Mouse (Mus musculus): ENCODE data around the gene Itga3. TPM values are rescaled to one million over a fixed set of nuclear protein-coding genes. Genes with fewer than 3 reads are reported as not detected.

The Itga3 gene
- polyA plus RNA-seq, 1 experiment from 2014 or later: 16.9 TPM

- no peak overlapping the region for H3K27ac ChIP-seq
- peaks cover 39% of the 10 kb centered on the region for H3K4me1 ChIP-seq (replicated peaks; ENCODE audit: control insufficient read depth, insufficient read depth, low read length)
- ATAC-seq (ENCODE audit: low FRiP score) (0 out of 2 replicates have a peak, but pooled peaks have one; percentile 8), DNase-seq (ENCODE audit: low spot score) (no peak)
- no peak overlapping the region for H3K4me3 ChIP-seq (replicated peaks; ENCODE audit: low read length)
- H3K4me2 ChIP-seq (replicated peaks): no peak overlapping the region; the same call in 1 of the 2 replicates
- peaks cover 75% of the 10 kb centered on the region for H3K36me3 ChIP-seq (replicated peaks; ENCODE audit: control insufficient read depth, insufficient read depth)
- WGBS: 67% methylated on average over 16 of the region's 16 CpGs
- H3K9ac ChIP-seq: peak overlapping the region; percentile 13; the same call in 1 of the 2 replicates
- no peaks in the 10 kb centered on the region for H3K27me3 ChIP-seq (ENCODE audit: control insufficient read depth, insufficient read depth, low read length)
- H3K9me3 ChIP-seq (ENCODE audit: control insufficient read depth, low read length): no peaks in the 10 kb centered on the region
These were observed 78.5 kb downstream of the Itga3 start for GRCm38 (mm10) chr11:94998041-94998531.

- no peak overlapping the region for H3K4me3 ChIP-seq (replicated peaks; ENCODE audit: low read length)
- DNase-seq (ENCODE audit: low spot score): no peak
- H3K27ac ChIP-seq: no peak overlapping the region
- H3K9ac ChIP-seq: no peak overlapping the region
- peaks cover 70% of the 10 kb centered on the region for H3K36me3 ChIP-seq (replicated peaks; ENCODE audit: control insufficient read depth, insufficient read depth)
- 67% methylated on average over 5 of the region's 5 CpGs for WGBS
- no peak for ATAC-seq (ENCODE audit: low FRiP score)
- H3K4me2 ChIP-seq (replicated peaks): no peak overlapping the region
- H3K27me3 ChIP-seq (ENCODE audit: control insufficient read depth, insufficient read depth, low read length): no peaks in the 10 kb centered on the region
- H3K9me3 ChIP-seq (ENCODE audit: control insufficient read depth, low read length): no peaks in the 10 kb centered on the region
- peaks cover 44% of the 10 kb centered on the region for H3K4me1 ChIP-seq (replicated peaks; ENCODE audit: control insufficient read depth, insufficient read depth, low read length)
These were observed 79.0 kb downstream of the Itga3 start for GRCm38 (mm10) chr11:94997596-94997995.

GRCm38 (mm10) chr11:94996984-94997383, 79.6 kb downstream of the Itga3 start:
- ATAC-seq (ENCODE audit: low FRiP score) (no peak), DNase-seq (ENCODE audit: low spot score) (no peak)
- no peak overlapping the region for H3K9ac ChIP-seq
- H3K4me1 ChIP-seq (replicated peaks; ENCODE audit: control insufficient read depth, insufficient read depth, low read length): peaks cover 44% of the 10 kb centered on the region
- peaks cover 64% of the 10 kb centered on the region for H3K36me3 ChIP-seq (replicated peaks; ENCODE audit: control insufficient read depth, insufficient read depth)
- H3K27me3 ChIP-seq (ENCODE audit: control insufficient read depth, insufficient read depth, low read length): no peaks in the 10 kb centered on the region
- 93% methylated on average over 6 of the region's 6 CpGs for WGBS
- no peak overlapping the region for H3K27ac ChIP-seq
- H3K4me3 ChIP-seq (replicated peaks; ENCODE audit: low read length): no peak overlapping the region
- H3K4me2 ChIP-seq (replicated peaks): no peak overlapping the region
- H3K9me3 ChIP-seq (ENCODE audit: control insufficient read depth, low read length): no peaks in the 10 kb centered on the region

GRCm38 (mm10) chr11:94996101-94996500, 80.5 kb downstream of the Itga3 start:
- no peaks in the 10 kb centered on the region for H3K9me3 ChIP-seq (ENCODE audit: control insufficient read depth, low read length)
- no peaks in the 10 kb centered on the region for H3K27me3 ChIP-seq (ENCODE audit: control insufficient read depth, insufficient read depth, low read length)
- ATAC-seq (ENCODE audit: low FRiP score) (no peak), DNase-seq (ENCODE audit: low spot score) (no peak)
- H3K4me2 ChIP-seq (replicated peaks): peak overlapping the region; percentile 100
- H3K4me1 ChIP-seq (replicated peaks; ENCODE audit: control insufficient read depth, insufficient read depth, low read length): peaks cover 43% of the 10 kb centered on the region
- H3K36me3 ChIP-seq (replicated peaks; ENCODE audit: control insufficient read depth, insufficient read depth): peaks cover 57% of the 10 kb centered on the region
- H3K4me3 ChIP-seq (replicated peaks; ENCODE audit: low read length): peak overlapping the region; percentile 95; the same call in 1 of the 2 replicates
- H3K9ac ChIP-seq: peak overlapping the region; percentile 99; the same call in 1 of the 2 replicates
- WGBS: 77% methylated on average over 8 of the region's 8 CpGs
- no peak overlapping the region for H3K27ac ChIP-seq

GRCm38 (mm10) chr11:94994947-94995772, 81.4 kb downstream of the Itga3 start:
- Histone ChIP-seq H3K4me1 (replicated peaks; ENCODE audit: control insufficient read depth, insufficient read depth, low read length) (peaks cover 45% of the 10 kb centered on the region), H3K4me3 (replicated peaks; ENCODE audit: low read length) (peak overlapping the region; percentile 95), H3K27me3 (ENCODE audit: control insufficient read depth, insufficient read depth, low read length) (no peaks in the 10 kb centered on the region), H3K27ac (no peak overlapping the region), H3K9ac (peak overlapping the region; percentile 99), H3K36me3 (replicated peaks; ENCODE audit: control insufficient read depth, insufficient read depth) (peaks cover 52% of the 10 kb centered on the region), H3K4me2 (replicated peaks) (peak overlapping the region; percentile 100), H3K9me3 (ENCODE audit: control insufficient read depth, low read length) (no peaks in the 10 kb centered on the region)
- 82% methylated on average over 11 of the region's 11 CpGs for WGBS
- no peak for ATAC-seq (ENCODE audit: low FRiP score)
- no peak for DNase-seq (ENCODE audit: low spot score)

Other genes starting within 250 kb of the Itga3 start
- 125 and 157 TPM in 2 replicates for gene Col1a1, start 140.6 kb downstream of the Itga3 start, polyA plus RNA-seq (2014; fragmentation: Nextera tagmentation; extraction: Ambion mirVana)
- gene Hils1, start 109.2 kb downstream of the Itga3 start, polyA plus RNA-seq (2014; fragmentation: Nextera tagmentation; extraction: Ambion mirVana): not detected in 2 replicates
- 0.17 TPM in 1 of 2 replicates, not detected in the other for gene Sgca, start 100.5 kb downstream of the Itga3 start, polyA plus RNA-seq (2014; fragmentation: Nextera tagmentation; extraction: Ambion mirVana)
- 27.1 and 27.5 TPM in 2 replicates for gene Ppp1r9b, start 85.8 kb downstream of the Itga3 start, polyA plus RNA-seq (2014; fragmentation: Nextera tagmentation; extraction: Ambion mirVana)
- 130 and 135 TPM in 2 replicates for gene Samd14, start 66.9 kb downstream of the Itga3 start, polyA plus RNA-seq (2014; fragmentation: Nextera tagmentation; extraction: Ambion mirVana)
- 22.7 and 25.2 TPM in 2 replicates for gene Pdk2, start 35.4 kb downstream of the Itga3 start, polyA plus RNA-seq (2014; fragmentation: Nextera tagmentation; extraction: Ambion mirVana)
- gene Dlx3, start 43.3 kb upstream of the Itga3 start, polyA plus RNA-seq (2014; fragmentation: Nextera tagmentation; extraction: Ambion mirVana): 0.07 and 0.27 TPM in 2 replicates
- not detected in 2 replicates for gene Dlx4, start 69.5 kb upstream of the Itga3 start, polyA plus RNA-seq (2014; fragmentation: Nextera tagmentation; extraction: Ambion mirVana)
- gene Tac4, start 184.7 kb upstream of the Itga3 start, polyA plus RNA-seq (2014; fragmentation: Nextera tagmentation; extraction: Ambion mirVana): 0.17 TPM in 1 of 2 replicates, not detected in the other
- 58.1 and 71.0 TPM in 2 replicates for gene Kat7, start 233.4 kb upstream of the Itga3 start, polyA plus RNA-seq (2014; fragmentation: Nextera tagmentation; extraction: Ambion mirVana)